Mouse (Mus musculus) adrenal gland, adult 2 months (tissue): ENCODE measurements around the gene Jmjd1c. TPM values are rescaled to one million over a fixed set of nuclear protein-coding genes. Genes with fewer than 3 reads are reported as not detected.

Experiments
- DNase-seq: peaks from one replicate; pipeline ENCODE4 v3.0.0; 2021
- polyA plus RNA-seq: library from polyadenylated mRNA; depleted of rRNA; stranded (reverse); fragments of >200 nt; gene quantifications from 2 replicates; pipeline ENCODE4 v1.2.3, GENCODE M21; 2012; rRNA removed
- total RNA-seq, 2 experiments: library from RNA; stranded (reverse); gene quantifications; 2 replicates each; pipeline ENCODE4 v1.2.3; 2021

The Jmjd1c gene
- total and polyA plus RNA-seq, 3 experiments, result 15.9 to 53.7 (median 45.0) TPM

GRCm38 (mm10) chr10:67298856-67299255 is 202.9 kb downstream of the Jmjd1c start:
- DNase-seq, result peak; percentile 39

GRCm38 (mm10) chr10:67299285-67299684 is 203.4 kb downstream of the Jmjd1c start:
- peak; percentile 50 for DNase-seq

- no peak for DNase-seq
Measured at GRCm38 (mm10) chr10:67301046-67301445, 205.1 kb downstream of the Jmjd1c start.

DNA sequence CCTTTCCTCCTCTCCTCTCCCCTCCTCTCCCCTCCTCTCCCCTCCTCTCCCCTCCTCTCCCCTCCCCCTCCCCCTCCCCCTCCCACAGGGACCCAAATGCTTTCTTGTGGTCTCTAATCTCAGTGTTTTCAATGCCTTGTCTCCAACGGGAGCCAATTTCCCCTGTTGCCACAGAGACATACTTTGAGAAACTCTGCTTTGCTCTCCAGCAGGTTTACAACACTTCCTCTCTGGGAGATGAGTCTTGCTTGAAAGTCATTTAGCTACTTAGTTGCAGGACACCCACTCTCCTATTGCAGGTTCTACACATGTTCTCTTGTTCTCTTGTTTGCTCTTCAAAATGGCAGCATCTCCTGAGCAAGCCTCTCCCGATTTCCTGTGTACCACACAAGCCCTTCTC is 206.4 kb downstream of the Jmjd1c start:
- no peak for DNase-seq

Other genes with a start within 250 kb of the Jmjd1c start
- gene Reep3, start 820 bp downstream of the Jmjd1c start, total RNA-seq, result 10 to 100 TPM; 42.5 to 44.6 TPM
- 7.1 and 8.9 TPM in 2 replicates for gene Reep3, start 820 bp downstream of the Jmjd1c start, polyA plus RNA-seq
- 10 to 100 TPM; 18.0 to 25.7 TPM for gene Nrbf2, start 189.2 kb downstream of the Jmjd1c start, total RNA-seq
- 21.8 and 22.6 TPM in 2 replicates for gene Nrbf2, start 189.2 kb downstream of the Jmjd1c start, polyA plus RNA-seq